Mouse (Mus musculus) skeletal muscle tissue, adult 2 months (tissue): ENCODE results near the gene Fbxo36.

ENCODE experiments used
- DNase-seq: peaks from one replicate; pipeline ENCODE4 v3.0.0-alpha.2; 2012; ENCODE audit warnings: low read depth, low spot score

The Fbxo36 gene

DNA sequence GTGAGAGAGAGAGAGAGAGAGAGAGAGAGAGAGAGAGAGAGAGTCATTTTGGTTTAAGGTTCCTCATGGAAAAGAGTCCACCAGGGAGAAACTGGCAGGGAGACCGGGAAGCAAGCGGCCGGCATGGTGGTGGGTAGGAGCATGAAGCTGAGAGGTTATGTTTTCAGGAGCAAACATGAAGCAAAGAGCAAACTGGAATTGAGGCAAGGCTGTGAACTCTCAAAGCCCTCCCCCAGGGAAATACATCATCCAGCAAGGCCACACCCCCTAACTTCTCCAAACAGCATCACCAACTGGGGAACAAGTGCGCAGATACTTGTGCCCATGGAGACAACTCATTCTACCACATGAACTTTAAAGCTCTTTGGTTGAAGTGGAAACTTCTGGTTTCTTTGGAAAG, 103.9 kb downstream of the Fbxo36 start:
- DNase-seq, result no peak

DNA sequence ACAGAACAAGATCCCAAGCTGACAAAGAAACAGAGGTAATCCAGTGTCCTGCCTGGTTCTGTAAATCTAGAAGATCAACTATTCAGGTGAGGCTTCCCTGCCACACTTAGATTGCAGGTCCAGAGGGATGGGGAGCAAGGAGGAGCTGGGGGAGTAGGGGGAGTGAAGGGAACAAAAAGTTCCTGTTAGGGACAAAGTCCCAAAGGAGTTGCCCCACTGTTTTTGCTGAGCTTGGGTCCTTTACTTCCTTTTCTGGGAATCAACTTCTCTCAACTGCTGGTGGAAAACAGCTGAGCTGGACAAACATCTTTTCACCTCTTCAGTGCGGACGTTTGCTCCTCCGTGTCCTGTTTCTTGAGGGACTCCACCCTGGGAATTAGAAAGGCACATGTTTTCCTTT, 106.3 kb downstream of the Fbxo36 start:
- no peak for DNase-seq

DNA sequence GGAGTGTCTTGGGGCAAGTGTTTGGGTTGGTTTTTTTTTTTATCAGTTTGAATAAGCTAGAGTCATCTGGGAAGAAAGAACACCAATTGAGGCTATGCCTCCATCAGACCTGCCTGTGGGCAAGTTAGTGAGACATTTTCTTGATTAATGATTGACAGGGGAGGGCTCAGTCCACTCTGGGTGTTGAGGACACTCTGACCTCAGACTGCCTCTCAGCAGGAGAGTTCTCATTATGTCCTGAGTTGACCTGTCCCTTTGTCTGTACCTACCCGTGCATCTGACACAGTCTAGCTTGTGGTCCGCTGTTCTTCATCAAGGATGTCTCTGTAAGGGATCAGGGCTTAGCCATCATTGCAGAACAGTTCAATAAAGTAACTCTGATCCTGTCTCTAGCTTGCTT, 107.7 kb downstream of the Fbxo36 start:
- no peak for DNase-seq
